Mouse (Mus musculus) liver, embryonic 14.5 days (tissue): ENCODE measurements at regions not wholly inside any gene's neighbourhood (a gene's known extent, or its start where the extent isn't known, plus 50 kb on each side); places are given as distances from the start of the nearest gene placed in this dataset.

Source experiments
- ATAC-seq: fragments of 200-750 bp; cut with Nextera tagmentation; 2 replicates; pipeline ENCODE4 v1.8.0; 2017; ENCODE audit warnings: moderate number of reproducible peaks, mild to moderate bottlenecking, moderate library complexity; ENCODE audit not compliant: insufficient read depth
- DNase-seq, 3 experiments: peaks; one replicate each; pipeline ENCODE4 v3.0.0-alpha.2; 2012 to 2013; ENCODE audit warnings: low read depth in 3 of 3, low spot score in 3 of 3
- H3K27ac ChIP-seq: fragments of 300-500 bp; sonication (generic); 2 replicates; pipeline ENCODE4 v1.5.1; 2014; ENCODE audit warnings: moderate library complexity, mild to moderate bottlenecking, control low read depth, inconsistent platforms
- H3K27me3 ChIP-seq: fragments of 300-500 bp; sonication (generic); 2 replicates; pipeline ENCODE4 v1.6.1; 2014; ENCODE audit warnings: mild to moderate bottlenecking, low read length, moderate library complexity; ENCODE audit not compliant: control insufficient read depth, insufficient read depth
- H3K36me3 ChIP-seq: fragments of 300-500 bp; sonication (generic); replicated peaks from 2 replicates; pipeline ENCODE4 v1.6.1; 2014; ENCODE audit warnings: low read depth; ENCODE audit not compliant: control insufficient read depth, insufficient read depth
- H3K4me1 ChIP-seq, 2 experiments: fragments of 200-500 bp in 1 of 2; fragments of 300-500 bp in 1 of 2; sonication (generic) in 1 of 2; replicated peaks; 2 replicates each; pipeline ENCODE4 v1.6.1; 2012 to 2014; ENCODE audit warnings: antibody characterized with exemption in 1 of 2, inconsistent platforms in 1 of 2, low read length in 1 of 2; ENCODE audit not compliant: control insufficient read depth in 2 of 2, insufficient read depth in 2 of 2
- H3K4me2 ChIP-seq: fragments of 300-500 bp; sonication (generic); 2 replicates; pipeline ENCODE4 v1.6.1; 2014; ENCODE audit warnings: low read depth, mild to moderate bottlenecking, control low read depth, moderate library complexity
- H3K4me3 ChIP-seq, 2 experiments: fragments of 200-500 bp in 1 of 2; fragments of 300-500 bp in 1 of 2; sonication (generic) in 1 of 2; 2 replicates each; pipeline ENCODE4 v1.5.1; 2012 to 2014; ENCODE audit warnings: low read depth in 2 of 2, low read length in 2 of 2, mild to moderate bottlenecking in 2 of 2, control low read depth in 1 of 2, inconsistent platforms in 1 of 2, moderate library complexity in 1 of 2; ENCODE audit not compliant: insufficient read depth in 1 of 2
- H3K9ac ChIP-seq: fragments of 300-500 bp; sonication (generic); replicated peaks from 2 replicates; pipeline ENCODE4 v1.6.1; 2014; ENCODE audit warnings: mild to moderate bottlenecking, control low read depth, moderate library complexity
- H3K9me3 ChIP-seq: fragments of 300-500 bp; sonication (generic); 2 replicates; pipeline ENCODE4 v1.6.1; 2016; ENCODE audit warnings: low read length, mixed read lengths; ENCODE audit not compliant: control insufficient read depth
- CTCF ChIP-seq: IDR thresholded peaks from 2 replicates; pipeline ENCODE4 v1.5.1; 2016; ENCODE audit warnings: antibody characterized with exemption, low read depth, control low read depth
- EP300 ChIP-seq: IDR thresholded peaks from 2 replicates; pipeline ENCODE4 v1.6.1; 2016; ENCODE audit warnings: antibody characterized with exemption, low read depth
- WGBS: fragments of 180-500 bp; shearing (Covaris S2); extraction: QIAGEN DNeasy Blood & Tissue Kit; methylation state at CpG from one replicate; pipeline ENCODE4 v1.1.7; 2014; ENCODE audit not compliant: insufficient replicate concordance; 5-methylcytosine and 5-hydroxymethylcytosine counted together

DNA sequence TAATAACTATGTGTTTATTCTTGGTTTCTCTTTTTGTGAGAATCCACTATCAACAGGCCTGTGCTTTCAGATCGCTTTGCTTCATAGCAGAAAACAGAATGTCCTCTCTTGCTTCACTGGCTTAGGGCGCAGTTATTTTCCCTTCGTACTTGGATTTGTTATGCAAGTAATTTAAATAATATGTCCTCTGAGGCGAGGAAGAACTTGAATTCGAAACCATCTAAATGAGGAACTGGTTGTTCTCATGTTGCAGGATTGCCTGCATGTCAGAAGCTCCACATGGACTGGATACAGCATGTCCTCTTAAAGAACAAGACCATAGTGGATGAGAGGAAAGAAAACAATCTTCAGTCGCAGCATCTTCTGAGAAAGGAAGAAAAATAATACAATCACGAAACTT, 1151.2 kb upstream of the Celf2 start:
- Histone ChIP-seq H3K9ac (no peak overlapping the region), H3K27ac (no peak overlapping the region), H3K4me2 (no peak overlapping the region), H3K4me3 (no peak overlapping the region), H3K36me3 (no peaks in the 10 kb centered on the region), H3K27me3 (no peaks in the 10 kb centered on the region), H3K4me1 (no peaks in the 10 kb centered on the region), H3K9me3 (no peaks in the 10 kb centered on the region)
- no peak for ATAC-seq
- WGBS: 60% methylated on average over 7 of the region's 7 CpGs
- no peak for DNase-seq
- TF ChIP-seq EP300: no peak
- TF ChIP-seq CTCF: no peak

GRCm38 (mm10) chr2:8673751-8674378, 1164.5 kb upstream of the Celf2 start:
- no peak for ATAC-seq
- peak; percentile 44; the same call in 1 of the 2 replicates for TF ChIP-seq CTCF
- no peak for TF ChIP-seq EP300

DNA sequence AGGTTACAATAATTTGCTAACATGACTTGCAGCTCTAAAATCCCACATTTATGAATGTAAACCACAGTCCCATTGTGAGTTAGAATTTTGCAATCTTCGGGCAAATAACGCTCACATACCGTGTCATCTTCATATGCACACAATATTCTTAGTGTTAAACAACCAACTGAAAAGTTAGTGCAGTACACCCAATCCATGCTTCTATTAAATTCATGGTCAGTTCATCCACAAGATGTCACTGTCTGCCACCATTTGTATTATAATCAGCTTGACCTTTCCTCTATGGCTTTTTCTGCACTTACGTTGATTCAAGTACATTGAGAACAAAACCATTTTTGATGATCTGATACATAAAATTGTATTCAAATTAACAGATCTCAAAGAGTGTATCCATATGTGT, 1166.2 kb upstream of the Celf2 start:
- Histone ChIP-seq H3K4me3 (no peak overlapping the region), H3K9me3 (no peaks in the 10 kb centered on the region), H3K9ac (no peak overlapping the region), H3K4me2 (no peak overlapping the region), H3K27me3 (no peaks in the 10 kb centered on the region), H3K4me1 (no peaks in the 10 kb centered on the region), H3K36me3 (no peaks in the 10 kb centered on the region), H3K27ac (no peak overlapping the region)
- ATAC-seq: no peak
- TF ChIP-seq EP300 (no peak), CTCF (peak; percentile 17; the same call in 1 of the 2 replicates)
- DNase-seq: no peak
- 51% methylated on average over 4 of the region's 4 CpGs for WGBS

More at GRCm38 (mm10) chr2:8673751-8674378, 1164.5 kb upstream of the Celf2 start:
- Histone ChIP-seq H3K9me3 (no peaks in the 10 kb centered on the region), H3K9ac (no peak overlapping the region), H3K4me3 (no peak overlapping the region), H3K27me3 (no peaks in the 10 kb centered on the region), H3K4me1 (no peaks in the 10 kb centered on the region), H3K27ac (no peak overlapping the region), H3K4me2 (no peak overlapping the region), H3K36me3 (no peaks in the 10 kb centered on the region)
- DNase-seq: peak; percentile 3 to 10 (median 9)
- 13% methylated on average over 10 of the region's 10 CpGs for WGBS

DNA sequence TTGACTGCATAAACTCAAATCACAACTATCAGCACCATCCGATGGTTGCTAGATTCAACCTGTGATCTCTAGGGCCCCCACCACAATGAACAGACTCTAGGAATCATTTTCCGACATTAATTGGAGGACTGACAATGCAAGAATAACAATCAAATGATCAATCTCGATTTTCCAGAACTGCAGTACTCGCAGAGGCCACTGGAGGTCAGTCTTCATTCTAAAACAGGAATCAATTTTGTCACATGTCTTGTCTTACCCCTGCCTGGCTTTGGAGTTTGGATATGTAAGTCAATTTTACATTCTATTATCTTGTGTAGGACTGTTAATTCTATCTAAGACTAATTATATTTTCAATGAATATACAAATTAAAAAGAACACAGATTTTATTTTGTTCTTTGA, 1167.2 kb upstream of the Celf2 start:
- TF ChIP-seq CTCF (peak; percentile 57), EP300 (no peak)
- Histone ChIP-seq H3K4me3 (no peak overlapping the region), H3K27ac (no peak overlapping the region), H3K27me3 (no peaks in the 10 kb centered on the region), H3K4me1 (no peaks in the 10 kb centered on the region), H3K4me2 (no peak overlapping the region), H3K36me3 (no peaks in the 10 kb centered on the region), H3K9me3 (no peaks in the 10 kb centered on the region), H3K9ac (no peak overlapping the region)
- 8% methylated on average over 4 of the region's 4 CpGs for WGBS
- DNase-seq: no peak
- no peak for ATAC-seq

GRCm38 (mm10) chr2:8690846-8691643, 1181.7 kb upstream of the Celf2 start:
- no peak for DNase-seq
- Histone ChIP-seq H3K9ac (no peak overlapping the region), H3K36me3 (no peaks in the 10 kb centered on the region), H3K4me1 (no peaks in the 10 kb centered on the region), H3K27me3 (no peaks in the 10 kb centered on the region), H3K9me3 (no peaks in the 10 kb centered on the region), H3K27ac (no peak overlapping the region), H3K4me3 (no peak overlapping the region), H3K4me2 (no peak overlapping the region)
- no peak for ATAC-seq
- 39% methylated on average over 8 of the region's 8 CpGs for WGBS
- no peak for TF ChIP-seq CTCF
- TF ChIP-seq EP300: no peak
